Mouse (Mus musculus) MEL (cell line): ENCODE measurements around the gene Zbtb34. TPM values are rescaled to one million over a fixed set of nuclear protein-coding genes. Genes with fewer than 3 reads are reported as not detected.

Experiments used
- DNase-seq: peaks from one replicate; pipeline ENCODE4 v3.0.0; 2011; ENCODE audit warnings: low read depth, low spot score
- H3K27ac ChIP-seq: 2 replicates; pipeline ENCODE4 v1.5.1; 2012; ENCODE audit warnings: low read depth, mild to moderate bottlenecking, control low read depth, low read length, moderate library complexity; ENCODE audit not compliant: control insufficient read depth
- H3K27me3 ChIP-seq, 2 experiments: fragments of 150-350 bp in 1 of 2; sonication (generic) in 1 of 2; 2 replicates each; pipeline ENCODE4 v1.6.1; 2012; ENCODE audit warnings: low read length in 2 of 2, mild to moderate bottlenecking in 2 of 2, improper control_type of control experiment in 1 of 2, moderate library complexity in 1 of 2; ENCODE audit not compliant: insufficient read depth in 2 of 2, control insufficient read depth in 1 of 2
- H3K36me3 ChIP-seq, 2 experiments: 2 replicates each; pipeline ENCODE4 v1.6.1; 2012 to 2014; ENCODE audit warnings: low read length in 2 of 2, improper control_type of control experiment in 1 of 2, inconsistent platforms in 1 of 2, mild to moderate bottlenecking in 1 of 2; ENCODE audit not compliant: insufficient read depth in 2 of 2, control insufficient read depth in 1 of 2
- H3K4me1 ChIP-seq, 2 experiments: fragments of 150-350 bp in 1 of 2; sonication (generic) in 1 of 2; 2 replicates each; pipeline ENCODE4 v1.6.1; 2012; ENCODE audit warnings: low read length in 2 of 2, improper control_type of control experiment in 1 of 2, mild to moderate bottlenecking in 1 of 2; ENCODE audit not compliant: insufficient read depth in 2 of 2, control insufficient read depth in 1 of 2
- H3K4me3 ChIP-seq, 2 experiments: fragments of 150-350 bp in 1 of 2; sonication (generic) in 1 of 2; 2 replicates each; pipeline ENCODE4 v1.5.1; 2012; ENCODE audit warnings: low read depth in 2 of 2, low read length in 2 of 2, mild to moderate bottlenecking in 2 of 2, moderate library complexity in 2 of 2, control low read depth in 1 of 2, improper control_type of control experiment in 1 of 2; ENCODE audit not compliant: control insufficient read depth in 1 of 2, insufficient read depth in 1 of 2
- H3K79me2 ChIP-seq: 2 replicates; pipeline ENCODE4 v1.6.1; 2012; ENCODE audit warnings: mild to moderate bottlenecking, low read length, moderate library complexity; ENCODE audit not compliant: control insufficient read depth, poor library complexity, insufficient read depth
- H3K9ac ChIP-seq: 2 replicates; pipeline ENCODE4 v1.6.1; 2012; ENCODE audit warnings: low read depth, mild to moderate bottlenecking, control low read depth, low read length, moderate library complexity; ENCODE audit not compliant: control insufficient read depth, poor library complexity, severe bottlenecking
- H3K9me3 ChIP-seq: fragments of 150-350 bp; sonication (generic); replicated peaks from 2 replicates; pipeline ENCODE4 v1.6.1; 2012; ENCODE audit warnings: mild to moderate bottlenecking, low read length, improper control_type of control experiment, moderate library complexity; ENCODE audit not compliant: insufficient read depth
- BHLHE40 ChIP-seq: IDR thresholded peaks from 2 replicates; pipeline ENCODE4 v1.6.1; 2012; ENCODE audit warnings: low read depth, mild to moderate bottlenecking, inconsistent platforms, low read length, improper control_type of control experiment, borderline replicate concordance
- CHD1 ChIP-seq: IDR thresholded peaks from 2 replicates; pipeline ENCODE4 v1.6.1; 2012; ENCODE audit warnings: low read depth, mild to moderate bottlenecking, inconsistent platforms, low read length, improper control_type of control experiment
- CHD2 ChIP-seq: IDR thresholded peaks from 2 replicates; pipeline ENCODE4 v1.6.1; 2011; ENCODE audit warnings: low read length, improper control_type of control experiment
- E2F4 ChIP-seq: IDR thresholded peaks from 2 replicates; pipeline ENCODE4 v1.6.1; 2011; ENCODE audit warnings: low read depth, low read length, improper control_type of control experiment, borderline replicate concordance
- ELF1 ChIP-seq: IDR thresholded peaks from 2 replicates; pipeline ENCODE4 v1.6.1; 2014; ENCODE audit warnings: low read depth, mild to moderate bottlenecking, inconsistent platforms, low read length, improper control_type of control experiment, moderate library complexity
- EP300 ChIP-seq, 2 experiments: IDR thresholded peaks; 2 replicates each; pipeline ENCODE4 v1.6.1; 2011; ENCODE audit warnings: improper control_type of control experiment in 2 of 2, low read length in 2 of 2, low read depth in 1 of 2, mild to moderate bottlenecking in 1 of 2
- ETS1 ChIP-seq: IDR thresholded peaks from 2 replicates; pipeline ENCODE4 v1.6.1; 2012; ENCODE audit warnings: low read depth, mild to moderate bottlenecking, inconsistent platforms, low read length, improper control_type of control experiment, moderate library complexity
- GABPA ChIP-seq: IDR thresholded peaks from 2 replicates; pipeline ENCODE4 v1.6.1; 2012; ENCODE audit warnings: low read depth, mild to moderate bottlenecking, inconsistent platforms, low read length, improper control_type of control experiment, moderate library complexity
- GATA1 ChIP-seq: IDR thresholded peaks from 2 replicates; pipeline ENCODE4 v1.6.1; 2011; ENCODE audit warnings: low read depth, low read length, improper control_type of control experiment
- KAT2A ChIP-seq: conservative IDR thresholded peaks from 2 replicates; pipeline ENCODE4 v1.6.1; 2012; ENCODE audit warnings: low read depth, low read length, improper control_type of control experiment, inconsistent platforms
- MAFK ChIP-seq: IDR thresholded peaks from 2 replicates; pipeline ENCODE4 v1.6.1; 2011; ENCODE audit warnings: low read depth, mild to moderate bottlenecking, low read length, improper control_type of control experiment, borderline replicate concordance
- MAX ChIP-seq: IDR thresholded peaks from 2 replicates; pipeline ENCODE4 v1.6.1; 2011; ENCODE audit warnings: low read length, improper control_type of control experiment
- MAZ ChIP-seq: IDR thresholded peaks from 2 replicates; pipeline ENCODE4 v1.6.1; 2012; ENCODE audit warnings: low read depth, mild to moderate bottlenecking, inconsistent platforms, low read length, improper control_type of control experiment
- MEF2A ChIP-seq: IDR thresholded peaks from 2 replicates; pipeline ENCODE4 v1.6.1; 2014; ENCODE audit warnings: low read depth, mild to moderate bottlenecking, inconsistent platforms, low read length, improper control_type of control experiment; ENCODE audit not compliant: poor library complexity, insufficient replicate concordance, severe bottlenecking; ENCODE audit errors: extremely low read depth
- NELFE ChIP-seq: IDR thresholded peaks from 2 replicates; pipeline ENCODE4 v1.6.1; 2011; ENCODE audit warnings: low read depth, low read length, improper control_type of control experiment
- NRF1 ChIP-seq: IDR thresholded peaks from 2 replicates; pipeline ENCODE4 v1.6.1; 2014; ENCODE audit warnings: low read depth, mild to moderate bottlenecking, inconsistent platforms, low read length, improper control_type of control experiment, moderate library complexity; ENCODE audit not compliant: poor library complexity, insufficient read depth, severe bottlenecking
- POLR2A ChIP-seq, 2 experiments: IDR thresholded peaks; 2 replicates each; pipeline ENCODE4 v1.6.1; 2011 to 2012; ENCODE audit warnings: low read length in 2 of 2, mild to moderate bottlenecking in 2 of 2, control low read depth in 1 of 2, improper control_type of control experiment in 1 of 2, low read depth in 1 of 2, moderate library complexity in 1 of 2; ENCODE audit not compliant: control insufficient read depth in 1 of 2, insufficient read depth in 1 of 2, poor library complexity in 1 of 2
- POLR2AphosphoS5 ChIP-seq: IDR thresholded peaks from 2 replicates; pipeline ENCODE4 v1.6.1; 2012; ENCODE audit warnings: low read depth, borderline replicate concordance, mild to moderate bottlenecking, inconsistent platforms, low read length, moderate library complexity, mixed read lengths
- RAD21 ChIP-seq: IDR thresholded peaks from 2 replicates; pipeline ENCODE4 v1.6.1; 2011; ENCODE audit warnings: mild to moderate bottlenecking, low read depth, low read length, improper control_type of control experiment
- RCOR1 ChIP-seq: IDR thresholded peaks from 2 replicates; pipeline ENCODE4 v1.6.1; 2012; ENCODE audit warnings: low read depth, mild to moderate bottlenecking, inconsistent platforms, low read length, improper control_type of control experiment
- SIN3A ChIP-seq: IDR thresholded peaks from 2 replicates; pipeline ENCODE4 v1.6.1; 2012; ENCODE audit warnings: low read length, improper control_type of control experiment, inconsistent platforms
- SMC3 ChIP-seq: IDR thresholded peaks from 2 replicates; pipeline ENCODE4 v1.6.1; 2011; ENCODE audit warnings: low read depth, low read length, improper control_type of control experiment
- TAL1 ChIP-seq: IDR thresholded peaks from 2 replicates; pipeline ENCODE4 v1.6.1; 2012; ENCODE audit warnings: mild to moderate bottlenecking, inconsistent platforms, low read length, moderate library complexity, mixed read lengths
- TBP ChIP-seq: IDR thresholded peaks from 2 replicates; pipeline ENCODE4 v1.8.0; 2011; ENCODE audit warnings: low read depth, low read length, improper control_type of control experiment
- TCF12 ChIP-seq: IDR thresholded peaks from 2 replicates; pipeline ENCODE4 v1.6.1; 2014; ENCODE audit warnings: low read depth, mild to moderate bottlenecking, inconsistent platforms, low read length, improper control_type of control experiment, moderate library complexity
- UBTF ChIP-seq: IDR thresholded peaks from 2 replicates; pipeline ENCODE4 v1.6.1; 2012; ENCODE audit warnings: low read depth, mild to moderate bottlenecking, inconsistent platforms, low read length, improper control_type of control experiment, moderate library complexity, borderline replicate concordance; ENCODE audit not compliant: insufficient read depth
- USF1 ChIP-seq: IDR thresholded peaks from 2 replicates; pipeline ENCODE4 v1.6.1; 2014; ENCODE audit warnings: low read depth, mild to moderate bottlenecking, inconsistent platforms, low read length, improper control_type of control experiment, moderate library complexity
- ZKSCAN1 ChIP-seq: IDR thresholded peaks from 2 replicates; pipeline ENCODE4 v1.6.1; 2012; ENCODE audit warnings: low read depth, mild to moderate bottlenecking, inconsistent platforms, low read length, improper control_type of control experiment, moderate library complexity
- ZNF384 ChIP-seq: IDR thresholded peaks from 2 replicates; pipeline ENCODE4 v1.6.1; 2012; ENCODE audit warnings: low read depth, mild to moderate bottlenecking, inconsistent platforms, low read length, improper control_type of control experiment
- polyA plus RNA-seq, 2 experiments: library from polyadenylated mRNA; stranded (reverse) in 1 of 2; unstranded in 1 of 2; fragments of >175 nt in 1 of 2; fragments of >200 nt in 1 of 2; gene quantifications; 2 replicates each; pipeline versions ENCODE4 v1.2.1 to v1.2.4; 2012; ENCODE audit warnings: low replicate concordance in 2 of 2, low read depth in 1 of 2; ENCODE audit not compliant: insufficient read length in 2 of 2, insufficient read depth in 1 of 2, missing spikeins in 1 of 2
- total RNA-seq: library from RNA; depleted of rRNA; stranded (reverse); fragments of 300-350 nt; gene quantifications from 2 replicates; pipeline ENCODE4 v1.2.3, GENCODE M21; 2012

The Zbtb34 gene
- total and polyA plus RNA-seq, 3 experiments: 9.6 to 10.1 TPM; not detected in 1

DNA sequence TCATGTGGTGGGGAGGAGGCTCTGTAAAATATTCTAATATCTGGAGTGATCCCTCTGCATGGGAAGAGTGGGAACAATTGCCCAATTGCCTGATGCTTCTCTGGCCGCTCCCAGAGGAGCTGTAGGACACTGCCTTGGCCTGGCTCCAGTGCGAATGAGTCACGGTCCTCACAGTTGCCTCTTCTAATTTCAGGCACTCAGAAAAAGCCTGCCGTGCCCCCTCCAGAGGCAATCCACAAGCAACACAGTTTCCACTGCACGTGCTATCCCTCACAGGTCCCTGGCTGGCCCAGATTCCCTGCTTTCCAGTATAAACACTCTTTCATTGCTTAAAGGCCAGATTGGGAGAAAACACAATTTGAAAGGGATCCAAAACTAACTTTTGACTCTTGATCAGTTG lies 13.2 kb upstream of the Zbtb34 start:
- DNase-seq: no peak
- Histone ChIP-seq H3K79me2 (no peaks in the 10 kb centered on the region), H3K9ac (no peak overlapping the region), H3K27ac (no peak overlapping the region), H3K4me1 (no peaks in the 10 kb centered on the region), H3K4me3 (no peak overlapping the region), H3K36me3 (no peaks in the 10 kb centered on the region), H3K27me3 (no peaks in the 10 kb centered on the region), H3K9me3 (no peaks in the 10 kb centered on the region)
- TF ChIP-seq USF1 (no peak), GABPA (no peak), SIN3A (no peak), POLR2A (IDR thresholded peaks at IDR 0.05; ENCODE audit: control insufficient read depth in 1 of 2, insufficient read depth in 1 of 2, low read depth in 1 of 2, low read length in 2 of 2, poor library complexity in 1 of 2) (no peak), RCOR1 (no peak), NRF1 (no peak), GATA1 (no peak), MAZ (no peak), ZKSCAN1 (no peak), POLR2AphosphoS5 (no peak), CHD2 (no peak), CHD1 (no peak), TAL1 (no peak), MAX (no peak), MAFK (no peak), EP300 (IDR thresholded peaks at IDR 0.05; ENCODE audit: low read depth in 1 of 2, low read length in 2 of 2) (no peak), ETS1 (no peak)
- TF ChIP-seq, all 39 proteins: peak for 0

DNA sequence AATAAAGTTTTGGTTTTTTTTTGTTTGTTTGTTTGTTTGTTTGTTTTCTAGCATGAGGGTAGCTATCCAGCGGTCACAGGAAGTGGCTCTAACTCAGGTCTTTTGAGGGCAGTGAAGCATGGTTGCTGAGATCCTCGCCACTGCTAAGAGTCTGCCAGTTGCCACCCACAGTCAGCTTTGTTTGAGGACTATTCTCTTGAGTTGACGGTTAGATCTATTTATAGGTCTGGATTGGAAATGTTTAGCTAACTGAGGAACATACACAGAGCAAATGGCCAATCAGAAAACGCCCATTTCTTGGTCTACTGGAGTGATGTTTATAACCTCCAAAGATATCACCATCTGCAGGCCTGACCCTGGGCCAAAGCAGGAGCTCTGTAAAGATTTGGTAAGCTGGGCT lies 11.6 kb upstream of the Zbtb34 start:
- Histone ChIP-seq H3K79me2 (no peaks in the 10 kb centered on the region), H3K9me3 (no peaks in the 10 kb centered on the region), H3K9ac (no peak overlapping the region), H3K27me3 (no peaks in the 10 kb centered on the region), H3K4me3 (no peak overlapping the region), H3K4me1 (no peaks in the 10 kb centered on the region), H3K36me3 (no peaks in the 10 kb centered on the region), H3K27ac (no peak overlapping the region)
- DNase-seq: no peak
- no peak for TF ChIP-seq ZNF384
- TF ChIP-seq ZKSCAN1: no peak
- no peak for TF ChIP-seq UBTF
- TF ChIP-seq NELFE: no peak
- no peak for TF ChIP-seq ELF1
- no peak for TF ChIP-seq KAT2A
- TF ChIP-seq RCOR1: no peak
- TF ChIP-seq TBP: no peak
- TF ChIP-seq CHD2: no peak
- TF ChIP-seq SMC3: no peak
- TF ChIP-seq E2F4: no peak
- no peak for TF ChIP-seq TCF12
- no peak for TF ChIP-seq MEF2A
- no peak for TF ChIP-seq RAD21
- no peak for TF ChIP-seq GATA1
- TF ChIP-seq BHLHE40: no peak
